Mouse (Mus musculus) gastrocnemius, adult 18-20 months (tissue): ENCODE data around the gene Klhl30. TPM values are rescaled to one million over a fixed set of nuclear protein-coding genes. Genes with fewer than 3 reads are reported as not detected.

ENCODE experiments used
- DNase-seq: peaks from one replicate; pipeline ENCODE4 v3.0.0; 2021; ENCODE audit warnings: low spot score
- total RNA-seq, 2 experiments: library from RNA; stranded (reverse); gene quantifications; 2 replicates each; pipeline ENCODE4 v1.2.3; 2021

The Klhl30 gene
- total RNA-seq, 2 experiments from 2014 or later = 72.6 to 80.4 TPM

- peak; percentile 66 for DNase-seq
Measured at GRCm38 (mm10) chr1:91364822-91365644, 14.2 kb downstream of the Klhl30 start.

DNA sequence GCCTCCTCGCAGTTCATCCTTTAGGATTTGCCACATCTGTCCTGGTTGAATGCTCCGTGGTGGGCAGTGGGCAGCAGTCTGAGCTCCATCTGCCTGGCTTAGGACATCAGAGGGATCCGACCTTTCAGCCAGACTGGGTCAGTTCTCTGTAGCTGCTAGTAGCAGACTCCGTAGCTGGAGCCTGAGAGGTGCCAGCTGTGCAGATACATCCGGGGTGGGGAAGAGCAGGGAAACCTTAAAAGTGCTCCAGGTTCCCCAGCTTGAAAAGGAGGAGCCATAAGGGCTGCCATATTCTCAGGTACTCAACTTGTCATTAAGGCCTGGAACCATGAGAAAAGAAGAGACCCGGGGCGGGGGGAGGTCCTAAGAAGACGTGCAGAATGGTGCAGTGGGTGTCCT lies 15.0 kb downstream of the Klhl30 start:
- no peak for DNase-seq

GRCm38 (mm10) chr1:91366215-91367108 lies 15.6 kb downstream of the Klhl30 start, which contains the start of gene Erfe:
Gene Erfe (plus strand): TSS chr1:91366430.
- DNase-seq = peak; percentile 70

DNA sequence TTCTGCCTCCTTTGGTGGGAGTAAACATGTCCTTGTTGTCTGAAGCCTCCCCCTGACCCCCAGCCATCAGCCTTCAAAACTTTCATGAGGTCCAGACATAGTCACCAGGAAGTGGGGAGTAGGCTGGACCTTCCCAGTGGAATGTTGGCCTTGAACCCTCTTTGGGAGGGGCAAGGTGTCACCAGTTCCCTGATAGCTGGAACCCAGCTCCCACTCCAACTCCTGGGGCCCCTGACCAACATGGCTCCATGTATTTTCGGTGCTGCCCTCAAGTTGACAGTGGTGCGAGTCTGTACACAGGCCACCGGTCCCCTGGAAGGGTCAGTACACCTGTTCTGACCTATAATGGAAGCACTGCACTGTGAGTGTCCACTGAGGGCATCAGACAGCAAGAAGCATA lies 16.5 kb downstream of the Klhl30 start:
- DNase-seq = no peak

GRCm38 (mm10) chr1:91369408-91369807 lies 18.6 kb downstream of the Klhl30 start:
- no peak for DNase-seq

- DNase-seq = no peak
Measured at GRCm38 (mm10) chr1:91370055-91370454, 19.2 kb downstream of the Klhl30 start.

- no peak for DNase-seq
Measured at GRCm38 (mm10) chr1:91373414-91373835, 22.6 kb downstream of the Klhl30 start.

DNA sequence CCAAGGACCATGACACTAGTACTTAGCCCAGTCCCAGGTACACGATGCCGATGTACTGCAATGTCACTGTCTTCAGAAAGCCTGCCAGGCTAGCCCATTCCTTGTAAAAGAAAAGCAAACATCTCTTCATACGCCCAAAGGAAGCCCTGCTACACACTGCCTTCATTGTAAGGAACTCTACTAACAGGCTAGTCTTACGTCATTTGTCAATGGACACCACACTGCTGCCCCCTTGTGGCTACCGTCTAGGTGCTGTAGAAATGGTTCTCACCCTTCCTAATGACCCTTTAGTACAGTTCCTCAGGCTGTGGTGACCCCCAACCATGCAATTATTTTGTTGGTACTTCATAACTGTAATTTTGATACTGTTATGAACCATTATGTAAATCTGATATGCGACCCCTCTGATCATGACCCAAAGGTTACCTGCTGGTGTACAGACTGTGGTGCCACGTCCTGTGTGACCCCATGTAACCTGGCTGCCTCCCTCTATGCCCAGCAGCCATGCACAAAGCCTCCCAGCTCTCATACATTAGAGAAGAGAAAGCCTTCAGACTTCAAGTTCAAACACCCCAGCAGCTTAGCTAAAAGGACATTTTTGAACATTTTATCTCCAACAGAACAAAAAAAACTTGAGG lies 29.8 kb downstream of the Klhl30 start:
- DNase-seq = peak; percentile 81

DNA sequence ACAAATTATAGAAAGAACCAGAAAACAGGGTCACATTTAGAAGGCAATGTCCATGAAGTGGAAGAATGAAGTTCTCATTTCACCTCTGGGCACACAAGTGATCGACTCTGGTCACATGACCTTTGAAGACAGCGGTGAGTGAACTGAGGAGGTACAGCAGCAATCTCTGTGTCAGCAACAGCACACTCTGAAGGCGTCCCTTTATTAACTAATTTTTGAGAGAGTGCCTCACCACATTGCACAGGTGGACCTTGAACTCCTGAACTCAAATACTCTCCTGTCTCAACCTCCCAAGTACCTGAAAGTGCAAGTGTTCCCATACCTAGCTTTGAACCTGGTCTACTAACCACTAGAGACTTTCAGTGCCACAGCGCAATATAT lies 30.3 kb downstream of the Klhl30 start:
- no peak for DNase-seq

- no peak for DNase-seq
Measured at GRCm38 (mm10) chr1:91390369-91390768, 39.6 kb downstream of the Klhl30 start.

GRCm38 (mm10) chr1:91397927-91398259 lies 47.1 kb downstream of the Klhl30 start:
- DNase-seq = no peak

DNA sequence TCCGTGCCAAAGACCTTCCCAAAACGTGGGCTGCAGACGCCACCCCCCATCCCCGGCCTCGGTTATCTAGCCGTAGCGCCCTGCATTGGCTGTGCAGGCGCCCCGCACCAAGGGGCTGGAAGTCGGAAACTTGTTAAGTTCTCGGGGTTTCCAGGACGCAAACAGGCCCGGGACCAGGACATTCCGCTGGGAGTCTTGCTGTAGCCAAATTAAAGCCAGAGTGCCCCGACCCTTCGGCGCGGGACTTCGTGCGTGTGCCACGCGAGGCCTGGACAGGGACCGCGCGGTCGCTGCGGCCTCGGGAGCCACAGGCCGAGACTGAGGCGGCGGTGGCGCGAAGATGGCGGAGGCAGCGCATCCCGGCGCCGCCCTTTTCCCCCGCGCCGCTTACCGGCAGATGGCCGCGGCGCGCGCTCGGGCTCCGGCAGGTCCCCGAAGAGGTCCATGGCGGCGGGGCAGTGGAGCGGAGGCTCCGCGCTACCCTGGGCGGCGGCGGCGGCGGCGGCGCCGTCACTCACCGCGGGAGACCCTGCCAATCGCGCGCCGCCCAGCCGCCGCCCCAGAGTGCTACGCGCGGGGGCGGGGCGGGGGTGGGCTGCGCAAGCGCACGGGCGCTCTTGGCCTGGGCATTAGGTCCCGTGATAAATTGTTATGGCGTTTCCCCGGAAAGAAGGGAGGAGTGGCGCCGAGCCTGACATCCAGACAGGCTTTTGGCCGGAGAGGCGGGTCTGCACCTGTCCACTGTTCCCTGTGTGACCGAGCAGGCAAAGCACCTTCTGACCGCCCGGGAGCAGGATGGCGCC lies 47.6 kb downstream of the Klhl30 start, which contains the start of gene Ilkap:
Ilkap (minus strand) TSS at position 556 of the 803 bp plus-strand sequence.
- peak; percentile 83 for DNase-seq

DNA sequence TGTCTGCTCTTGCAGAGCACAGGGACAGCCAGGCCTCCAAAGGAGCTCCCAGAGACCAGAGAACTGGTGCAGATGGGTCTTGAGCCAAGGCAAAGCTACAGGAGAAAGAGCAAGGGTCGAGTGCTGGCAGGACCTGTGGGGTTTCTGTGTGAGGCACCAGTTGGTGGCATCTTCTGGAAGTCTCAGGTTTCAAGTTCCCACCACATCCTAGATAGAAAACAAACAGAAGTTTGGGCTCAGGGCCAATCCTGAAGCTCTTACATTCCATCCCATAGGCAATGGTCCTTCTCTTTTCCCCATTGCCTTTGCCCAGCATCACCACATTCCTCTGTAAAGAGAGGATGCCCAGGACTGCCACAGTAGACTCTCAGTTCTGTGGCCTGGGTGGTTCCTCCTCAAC lies 54.2 kb downstream of the Klhl30 start:
- DNase-seq = no peak

- DNase-seq = peak; percentile 86
Measured at GRCm38 (mm10) chr1:91405406-91406169, 54.8 kb downstream of the Klhl30 start.

DNA sequence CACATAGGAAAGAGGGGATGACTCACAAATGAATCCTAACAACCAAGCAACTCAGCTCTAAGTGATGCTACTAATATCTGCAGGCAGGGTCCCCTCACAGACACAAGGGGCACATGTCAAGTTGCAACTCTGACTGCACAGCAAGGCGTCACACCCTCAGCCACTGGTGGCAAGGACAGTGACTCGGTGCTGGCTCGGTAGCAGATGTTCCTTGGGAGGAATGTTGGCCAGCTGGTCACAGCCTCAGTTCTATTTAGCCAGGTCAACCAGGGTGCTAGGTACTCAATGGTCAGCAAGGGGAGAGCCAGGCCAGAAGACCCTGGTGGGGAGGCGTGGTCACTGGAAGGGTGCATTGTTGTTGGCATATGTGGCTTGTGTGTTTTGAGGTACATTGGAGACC lies 57.0 kb downstream of the Klhl30 start:
- peak; percentile 38 for DNase-seq

DNA sequence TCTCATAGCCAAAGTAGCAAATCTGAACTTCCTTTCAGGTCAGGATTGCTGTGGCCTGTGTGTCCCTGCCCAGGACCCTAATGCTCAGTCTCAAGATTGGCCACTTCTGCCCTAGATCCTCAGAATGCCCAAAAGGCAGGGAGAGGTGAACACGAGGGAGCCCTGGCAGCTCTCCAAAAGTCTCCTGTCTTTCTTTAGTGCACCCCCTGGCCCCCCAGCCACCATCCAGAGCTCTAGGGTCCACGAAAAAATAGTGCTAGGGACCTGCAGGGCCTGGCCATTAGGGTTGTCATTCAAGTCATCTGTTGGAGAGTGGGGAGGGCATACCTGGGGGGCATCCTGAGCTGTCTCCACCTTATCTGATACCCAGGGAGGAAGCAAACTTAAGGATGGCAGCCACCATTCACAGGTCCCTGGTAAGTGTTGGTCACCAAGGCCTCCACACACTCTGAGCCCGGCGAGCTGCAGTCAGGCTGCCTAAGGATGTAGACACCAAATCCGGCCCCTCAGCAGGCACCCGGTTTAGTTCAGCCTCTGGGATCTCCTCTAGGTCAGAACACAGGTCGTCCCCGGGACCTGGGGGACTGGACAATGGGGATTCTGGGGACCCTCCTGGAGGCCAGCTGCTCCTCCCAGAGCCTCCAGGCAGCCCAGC lies 60.9 kb downstream of the Klhl30 start:
- no peak for DNase-seq
